Mouse (Mus musculus): ENCODE results near the gene Nadk2. TPM values are rescaled to one million over a fixed set of nuclear protein-coding genes. Genes with fewer than 3 reads are reported as not detected.

Nadk2 gene
- total RNA-seq, 1 experiment, result 48.3 TPM

GRCm38 (mm10) chr15:9124856-9125255 lies 53.8 kb downstream of the Nadk2 start:
- H3K9me3 ChIP-seq (ENCODE audit: control insufficient read depth, insufficient read depth, low read depth, low read length), result no peaks in the 10 kb centered on the region
- H3K27ac ChIP-seq (ENCODE audit: insufficient read depth, low read depth, low read length, poor library complexity, severe bottlenecking), result no peak overlapping the region
- no peak for TF ChIP-seq ZC3H11A (IDR thresholded peaks at IDR 0.05; ENCODE audit: borderline replicate concordance, low read depth, low read length)
- TF ChIP-seq ZNF384 (IDR thresholded peaks at IDR 0.05; ENCODE audit: low read depth, low read length), result no peak
- TF ChIP-seq CHD2 (IDR thresholded peaks at IDR 0.05; ENCODE audit: low read depth, low read length), result no peak
- no peak for TF ChIP-seq HCFC1 (IDR thresholded peaks at IDR 0.05; ENCODE audit: borderline replicate concordance, insufficient read depth, low read length)
- TF ChIP-seq MAFK (IDR thresholded peaks at IDR 0.05; ENCODE audit: insufficient read depth, low read depth, low read length), result no peak
- peak overlapping the region; percentile 23; the same call in 1 of the 2 replicates for H3K9ac ChIP-seq (ENCODE audit: insufficient read depth, low read depth, low read length, poor library complexity, severe bottlenecking)
- peaks cover 40% of the 10 kb centered on the region for H3K36me3 ChIP-seq (ENCODE audit: control insufficient read depth, insufficient read depth, low read length, poor library complexity, severe bottlenecking)
- H3K4me1 ChIP-seq (ENCODE audit: control insufficient read depth in 2 of 2, insufficient read depth in 2 of 2, low read length in 2 of 2, poor library complexity in 1 of 2), result peaks cover 0 to 2% of the 10 kb centered on the region in 2 experiments; a peak in 1 of 4 replicates
- H3K4me3 ChIP-seq (ENCODE audit: insufficient read depth in 1 of 2, low read depth in 1 of 2, low read length in 2 of 2, poor library complexity in 1 of 2, severe bottlenecking in 1 of 2), result peak overlapping the region in 1 of 2 experiments; percentile 13; a peak in 1 of 4 replicates
- no peak for DNase-seq (ENCODE audit: low read depth, low spot score)
- in situ Hi-C loops (cut with MboI; ENCODE audit: low sequenced_read_pairs in 2 of 2, unreplicated experiment in 2 of 2), result no loop called here

- Histone ChIP-seq H3K27ac (ENCODE audit: insufficient read depth, low read depth, low read length, poor library complexity, severe bottlenecking) (no peak overlapping the region), H3K36me3 (ENCODE audit: control insufficient read depth, insufficient read depth, low read length, poor library complexity, severe bottlenecking) (peaks cover 40% of the 10 kb centered on the region), H3K9me3 (ENCODE audit: control insufficient read depth, insufficient read depth, low read depth, low read length) (no peaks in the 10 kb centered on the region), H3K9ac (ENCODE audit: insufficient read depth, low read depth, low read length, poor library complexity, severe bottlenecking) (no peak overlapping the region), H3K4me3 (ENCODE audit: insufficient read depth in 1 of 2, low read depth in 1 of 2, low read length in 2 of 2, poor library complexity in 1 of 2, severe bottlenecking in 1 of 2) (no peak overlapping the region), H3K4me1 (ENCODE audit: control insufficient read depth in 2 of 2, insufficient read depth in 2 of 2, low read length in 2 of 2, poor library complexity in 1 of 2) (peaks cover 0 to 2% of the 10 kb centered on the region in 2 experiments; a peak in 1 of 4 replicates)
- in situ Hi-C loops (cut with MboI; ENCODE audit: low sequenced_read_pairs in 2 of 2, unreplicated experiment in 2 of 2), result no loop called here
- TF ChIP-seq CHD2 (IDR thresholded peaks at IDR 0.05; ENCODE audit: low read depth, low read length), result no peak
- TF ChIP-seq MAFK (IDR thresholded peaks at IDR 0.05; ENCODE audit: insufficient read depth, low read depth, low read length), result no peak
- no peak for TF ChIP-seq HCFC1 (IDR thresholded peaks at IDR 0.05; ENCODE audit: borderline replicate concordance, insufficient read depth, low read length)
- TF ChIP-seq ZNF384 (IDR thresholded peaks at IDR 0.05; ENCODE audit: low read depth, low read length), result no peak
- TF ChIP-seq ZC3H11A (IDR thresholded peaks at IDR 0.05; ENCODE audit: borderline replicate concordance, low read depth, low read length), result no peak
- no peak for DNase-seq (ENCODE audit: low read depth, low spot score)
These were observed 56.2 kb downstream of the Nadk2 start for GRCm38 (mm10) chr15:9127051-9127791.

- peaks cover 0 to 4% of the 10 kb centered on the region in 2 experiments; a peak in 3 of 4 replicates for H3K4me1 ChIP-seq (ENCODE audit: control insufficient read depth in 2 of 2, insufficient read depth in 2 of 2, low read length in 2 of 2, poor library complexity in 1 of 2)
- H3K27ac ChIP-seq (ENCODE audit: insufficient read depth, low read depth, low read length, poor library complexity, severe bottlenecking), result no peak overlapping the region
- in situ Hi-C loops (cut with MboI; ENCODE audit: low sequenced_read_pairs in 2 of 2, unreplicated experiment in 2 of 2), result no loop called here
- no peak for TF ChIP-seq HCFC1 (IDR thresholded peaks at IDR 0.05; ENCODE audit: borderline replicate concordance, insufficient read depth, low read length)
- no peak for TF ChIP-seq ZC3H11A (IDR thresholded peaks at IDR 0.05; ENCODE audit: borderline replicate concordance, low read depth, low read length)
- TF ChIP-seq ZNF384 (IDR thresholded peaks at IDR 0.05; ENCODE audit: low read depth, low read length), result no peak
- no peak for TF ChIP-seq CHD2 (IDR thresholded peaks at IDR 0.05; ENCODE audit: low read depth, low read length)
- TF ChIP-seq MAFK (IDR thresholded peaks at IDR 0.05; ENCODE audit: insufficient read depth, low read depth, low read length), result no peak
- H3K36me3 ChIP-seq (ENCODE audit: control insufficient read depth, insufficient read depth, low read length, poor library complexity, severe bottlenecking), result peaks cover 29% of the 10 kb centered on the region
- H3K9me3 ChIP-seq (ENCODE audit: control insufficient read depth, insufficient read depth, low read depth, low read length), result no peaks in the 10 kb centered on the region
- DNase-seq (ENCODE audit: low read depth, low spot score), result no peak
- no peak overlapping the region for H3K9ac ChIP-seq (ENCODE audit: insufficient read depth, low read depth, low read length, poor library complexity, severe bottlenecking)
- no peak overlapping the region for H3K4me3 ChIP-seq (ENCODE audit: insufficient read depth in 1 of 2, low read depth in 1 of 2, low read length in 2 of 2, poor library complexity in 1 of 2, severe bottlenecking in 1 of 2)
These were observed 59.9 kb downstream of the Nadk2 start for GRCm38 (mm10) chr15:9130772-9131498.

GRCm38 (mm10) chr15:9131499-9131888 lies 60.4 kb downstream of the Nadk2 start:
- no peak overlapping the region for H3K9ac ChIP-seq (ENCODE audit: insufficient read depth, low read depth, low read length, poor library complexity, severe bottlenecking)
- no peak for TF ChIP-seq CHD2 (IDR thresholded peaks at IDR 0.05; ENCODE audit: low read depth, low read length)
- TF ChIP-seq ZNF384 (IDR thresholded peaks at IDR 0.05; ENCODE audit: low read depth, low read length), result no peak
- TF ChIP-seq ZC3H11A (IDR thresholded peaks at IDR 0.05; ENCODE audit: borderline replicate concordance, low read depth, low read length), result no peak
- TF ChIP-seq MAFK (IDR thresholded peaks at IDR 0.05; ENCODE audit: insufficient read depth, low read depth, low read length), result no peak
- no peak for TF ChIP-seq HCFC1 (IDR thresholded peaks at IDR 0.05; ENCODE audit: borderline replicate concordance, insufficient read depth, low read length)
- H3K27ac ChIP-seq (ENCODE audit: insufficient read depth, low read depth, low read length, poor library complexity, severe bottlenecking), result no peak overlapping the region
- in situ Hi-C loops (cut with MboI; ENCODE audit: low sequenced_read_pairs in 2 of 2, unreplicated experiment in 2 of 2), result no loop called here
- H3K4me3 ChIP-seq (ENCODE audit: insufficient read depth in 1 of 2, low read depth in 1 of 2, low read length in 2 of 2, poor library complexity in 1 of 2, severe bottlenecking in 1 of 2), result no peak overlapping the region
- peaks cover 0 to 6% of the 10 kb centered on the region in 2 experiments; a peak in 3 of 4 replicates for H3K4me1 ChIP-seq (ENCODE audit: control insufficient read depth in 2 of 2, insufficient read depth in 2 of 2, low read length in 2 of 2, poor library complexity in 1 of 2)
- peaks cover 30% of the 10 kb centered on the region for H3K36me3 ChIP-seq (ENCODE audit: control insufficient read depth, insufficient read depth, low read length, poor library complexity, severe bottlenecking)
- no peaks in the 10 kb centered on the region for H3K9me3 ChIP-seq (ENCODE audit: control insufficient read depth, insufficient read depth, low read depth, low read length)
- no peak for DNase-seq (ENCODE audit: low read depth, low spot score)

Data from ES-E14 (cell line).